14 mouse cellular contexts compared by ENCODE assay signal in genomic region chr3:137992366-137992765, GRCm38 (mm10). TPM values are rescaled to one million over a fixed set of nuclear protein-coding genes. Genes with fewer than 3 reads are reported as not detected.
DNase-seq lines count a peak whose midpoint lies in the region; ATAC-seq and TF ChIP-seq lines count a peak whose summit lies in the region.
"Had no signal": no experiment of that assay in that cellular context is flagged by ENCODE, and none has a peak within 500 bp of the region (broad histone marks: within the 10 kb centered on the region; RNA-seq: fewer than 3 reads in every experiment).

No protein-coding gene starts in this region.

- H3K27me3 ChIP-seq in forebrain, embryonic 13.5 days, result no peaks in the 10 kb centered on the region

- H3K36me3 ChIP-seq in forebrain, embryonic 13.5 days (ENCODE audit: poor library complexity, severe bottlenecking), result no peaks in the 10 kb centered on the region
- H3K36me3 ChIP-seq: forebrain, embryonic 10.5 days had no signal

- intact Hi-C loops in gastrocnemius, adult 2 months (cut with DNase I), result loop anchor here (5.0 kb wide), 2 partner anchors 55 to 125 kb away; partner anchors contain the start of gene Dnajb14

- peak; percentile 23; the same call in 1 of the 2 replicates for TF ChIP-seq CTCF in gastrocnemius, adult 2 months (IDR thresholded peaks at IDR 0.05)

- H3K4me2 ChIP-seq in forebrain, embryonic 13.5 days, result no peak overlapping the region

- no peaks in the 10 kb centered on the region for H3K9me3 ChIP-seq in forebrain, embryonic 13.5 days (replicated peaks)
- H3K9me3 ChIP-seq: forebrain, embryonic 10.5 days had no signal

- no peak for DNase-seq in gastrocnemius, adult 2 months
- DNase-seq in gastrocnemius, postnatal 10 days, result no peak
- peak; percentile 12 to 58 for DNase-seq in spleen, postnatal 10 days (ENCODE audit: low spot score in 2 of 2)
- no peak for DNase-seq in spleen, postnatal 36 days (ENCODE audit: low spot score in 2 of 2)
- peak; percentile 76 for DNase-seq in induced T-regulatory cell, adult 2 months (ENCODE audit: low read depth)
- DNase-seq in thymus, postnatal 4 days, result peak; percentile 69
- no peak for DNase-seq in testis, postnatal 10 days (ENCODE audit: low spot score)
- DNase-seq: adrenal gland, postnatal 14 days; gastrocnemius, postnatal 25 days; heart, postnatal 36 days; kidney, postnatal 14 days; right cerebral cortex, postnatal 14 days had no signal

- H3K27ac ChIP-seq in gastrocnemius, adult 2 months, result no peak overlapping the region
- no peak overlapping the region for H3K27ac ChIP-seq in forebrain, embryonic 13.5 days
- H3K27ac ChIP-seq: forebrain, embryonic 10.5 days had no signal

- peaks cover 15% of the 10 kb centered on the region for H3K4me1 ChIP-seq in forebrain, embryonic 13.5 days

- ATAC-seq in forebrain, embryonic 13.5 days, result no peak

- no peak overlapping the region for H3K9ac ChIP-seq in forebrain, embryonic 13.5 days

- WGBS in forebrain, embryonic 13.5 days, result 72% methylated on average over 5 of the region's 5 CpGs

- no peak overlapping the region for H3K4me3 ChIP-seq in gastrocnemius, adult 2 months
- H3K4me3 ChIP-seq in forebrain, embryonic 13.5 days, result no peak overlapping the region
- H3K4me3 ChIP-seq: forebrain, embryonic 10.5 days had no signal

RNA-seq across cellular contexts. Expression of gene Dapp1, which starts 11.0 kb away (rescaled TPM):
- 1 to 10 TPM in 1 of 2 experiments, under 1 TPM in 1; 0.84 to 2.0 TPM for total RNA-seq in gastrocnemius, adult 2 months (2021)
- 1 to 10 TPM in 1 of 2 experiments, under 1 TPM in 1; 0.89 to 2.0 TPM for total RNA-seq in gastrocnemius, postnatal 10 days (2021)
- polyA plus RNA-seq in forebrain, embryonic 13.5 days (2015; fragmentation: Nextera tagmentation; extraction: Ambion mirVana), result 2.7 and 3.9 TPM in 2 replicates

Comparison
In these comparisons a context has a peak if more than half of its experiments do, and no peak if none do; other contexts are left out.
1. DNase-seq: peak in spleen, postnatal 10 days (2 of 2), induced T-regulatory cell, adult 2 months (single experiment) and thymus, postnatal 4 days (single experiment); none in gastrocnemius, adult 2 months (single experiment), gastrocnemius, postnatal 10 days (single experiment), spleen, postnatal 36 days (0 of 2) and testis, postnatal 10 days (single experiment).